Mouse (Mus musculus) G1E (cell line): Measurements from ENCODE around the gene Olfr311.

Experiments used
- CTCF ChIP-seq: IDR thresholded peaks from 2 replicates; pipeline ENCODE4 v1.5.1; 2012; ENCODE audit warnings: low read depth, low read length, inconsistent platforms, mixed read lengths
- POLR2AphosphoS5 ChIP-seq: IDR thresholded peaks from 2 replicates; pipeline ENCODE4 v1.6.1; 2012; ENCODE audit warnings: low read depth, low read length, inconsistent platforms; ENCODE audit not compliant: insufficient replicate concordance
- TAL1 ChIP-seq: conservative IDR thresholded peaks from 2 replicates; pipeline ENCODE4 v1.6.1; 2012; ENCODE audit warnings: low read depth, low read length, inconsistent platforms, mixed read lengths

DNA sequence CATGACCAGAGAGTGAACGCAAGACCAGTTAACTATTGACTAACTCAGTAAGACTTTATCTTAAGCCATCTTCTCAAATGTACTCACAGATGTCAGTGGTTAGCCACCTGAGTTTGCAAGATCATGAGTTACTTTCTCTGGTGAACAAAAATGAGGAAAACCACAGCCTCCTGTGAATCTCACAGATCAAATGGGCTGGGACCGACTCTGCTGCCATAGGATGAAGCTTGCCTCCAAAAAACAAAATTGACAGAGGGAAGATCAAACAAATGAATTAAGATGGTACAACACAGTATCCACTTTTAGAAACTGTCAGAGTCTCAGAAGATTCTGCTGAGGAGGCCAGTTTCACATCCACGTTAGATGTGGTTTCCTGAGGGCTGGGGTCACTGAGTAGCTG is 9.3 kb upstream of the Olfr311 start:
- TF ChIP-seq POLR2AphosphoS5: no peak
- no peak for TF ChIP-seq CTCF
- TF ChIP-seq TAL1: no peak
